Mouse (Mus musculus): ENCODE results near the gene Coq8b.

DNA sequence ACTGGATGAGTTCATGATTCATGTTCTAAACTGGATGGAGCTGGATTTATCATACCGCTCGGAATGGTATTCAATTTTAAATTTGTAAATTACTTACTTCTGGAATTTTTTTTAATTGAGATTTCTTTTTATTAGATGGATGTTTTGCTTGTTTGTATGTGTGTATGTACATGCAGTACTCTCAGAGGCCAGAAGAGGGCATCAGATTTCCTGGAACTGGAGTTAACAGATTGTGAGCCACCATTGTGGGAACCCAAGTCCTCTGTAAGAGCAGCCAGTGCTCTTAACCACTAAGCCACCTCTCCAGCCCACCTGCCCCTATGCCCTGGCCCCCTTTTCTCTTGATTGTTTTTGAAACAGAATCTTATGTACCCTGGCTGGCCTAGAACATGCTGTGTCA lies 16.3 kb downstream of the Coq8b start:
- TF ChIP-seq CTCF (IDR thresholded peaks at IDR 0.05; ENCODE audit: extremely low read depth, insufficient read depth, insufficient read length, insufficient replicate concordance): no peak
- no peak for TF ChIP-seq POLR2A (IDR thresholded peaks at IDR 0.05; ENCODE audit: low read depth, low read length)

All from spleen, adult 2 months (tissue).